Mouse (Mus musculus) gonadal fat pad, adult 2 months (tissue): ENCODE measurements around the gene 1810055G02Rik. TPM values are rescaled to one million over a fixed set of nuclear protein-coding genes. Genes with fewer than 3 reads are reported as not detected.

Source experiments
- DNase-seq: peaks from one replicate; pipeline ENCODE4 v3.0.0-alpha.2; 2012; ENCODE audit warnings: low read depth
- polyA plus RNA-seq: library from polyadenylated mRNA; depleted of rRNA; stranded (reverse); fragments of >200 nt; gene quantifications from 2 replicates; pipeline ENCODE4 v1.2.3, GENCODE M21; 2012; rRNA removed

Gene 1810055G02Rik
- polyA plus RNA-seq, 1 experiment: 69.4 TPM

DNA sequence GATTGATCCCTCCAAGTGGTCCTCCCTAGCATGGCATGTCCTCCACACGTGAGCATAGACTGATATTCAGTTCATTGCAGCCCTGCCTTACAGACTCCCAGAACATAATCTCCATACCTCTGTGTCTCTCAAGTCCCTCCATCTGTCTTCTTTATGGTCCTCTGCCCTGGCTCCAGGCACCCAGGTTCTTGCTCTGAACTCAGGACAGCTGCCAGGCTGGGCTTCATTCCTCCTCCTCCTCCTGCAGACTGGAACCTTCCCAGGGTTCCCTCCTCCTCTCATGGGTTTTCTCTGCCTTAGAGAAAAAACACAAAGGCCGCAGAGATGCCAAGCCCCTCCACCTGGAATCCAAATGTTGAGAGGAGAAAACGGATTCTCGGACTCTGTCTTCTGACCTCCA, 34.6 kb downstream of the 1810055G02Rik start:
- no peak for DNase-seq

DNA sequence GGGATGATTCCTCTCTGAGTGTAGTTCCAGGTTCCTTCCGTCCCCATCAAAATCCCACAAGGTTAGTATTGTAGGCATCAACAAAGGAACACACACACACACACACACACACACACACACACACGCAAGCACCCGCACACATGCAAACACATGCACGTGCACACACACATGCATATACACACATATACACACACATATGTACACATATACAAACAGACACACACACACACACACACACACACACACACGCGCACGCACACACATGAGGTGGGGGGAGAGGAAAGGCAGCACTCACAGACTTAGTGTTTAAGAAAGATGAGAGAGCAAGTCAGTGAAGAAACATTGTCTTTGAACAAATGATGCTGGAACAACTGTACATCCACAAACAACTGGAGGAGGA, 35.3 kb downstream of the 1810055G02Rik start:
- DNase-seq: no peak

DNA sequence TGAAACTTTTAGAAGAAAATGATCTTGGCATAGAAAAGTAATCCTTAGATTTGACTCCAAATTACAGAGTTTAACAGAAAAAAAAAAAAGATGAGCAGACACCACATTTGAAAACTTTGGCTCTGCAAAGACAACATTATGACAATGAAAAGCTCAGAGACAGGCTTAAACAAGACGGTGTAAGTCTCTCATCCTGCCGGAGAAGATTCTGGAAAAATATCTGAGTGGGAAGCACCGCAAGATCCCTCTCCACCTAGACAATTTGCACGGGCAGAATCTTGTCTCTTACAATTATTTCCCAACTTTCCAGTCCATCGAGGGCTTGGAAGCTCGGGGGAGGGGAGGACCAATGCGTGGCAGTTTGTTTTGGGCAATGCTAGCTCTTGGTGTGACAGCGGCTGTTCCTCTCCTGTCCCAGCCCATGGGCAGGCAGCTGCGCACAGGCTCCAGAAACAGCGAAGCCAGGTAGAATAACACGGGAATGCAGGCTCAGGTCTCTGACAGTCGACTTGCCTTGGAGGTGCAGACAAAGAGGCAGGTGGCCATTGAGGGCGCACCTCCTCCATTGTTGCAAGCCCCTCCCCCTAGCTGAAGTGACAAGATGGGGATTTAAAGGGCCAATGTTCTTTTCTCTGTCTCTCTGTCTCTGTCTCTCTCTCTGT, 35.9 kb downstream of the 1810055G02Rik start:
- no peak for DNase-seq

DNA sequence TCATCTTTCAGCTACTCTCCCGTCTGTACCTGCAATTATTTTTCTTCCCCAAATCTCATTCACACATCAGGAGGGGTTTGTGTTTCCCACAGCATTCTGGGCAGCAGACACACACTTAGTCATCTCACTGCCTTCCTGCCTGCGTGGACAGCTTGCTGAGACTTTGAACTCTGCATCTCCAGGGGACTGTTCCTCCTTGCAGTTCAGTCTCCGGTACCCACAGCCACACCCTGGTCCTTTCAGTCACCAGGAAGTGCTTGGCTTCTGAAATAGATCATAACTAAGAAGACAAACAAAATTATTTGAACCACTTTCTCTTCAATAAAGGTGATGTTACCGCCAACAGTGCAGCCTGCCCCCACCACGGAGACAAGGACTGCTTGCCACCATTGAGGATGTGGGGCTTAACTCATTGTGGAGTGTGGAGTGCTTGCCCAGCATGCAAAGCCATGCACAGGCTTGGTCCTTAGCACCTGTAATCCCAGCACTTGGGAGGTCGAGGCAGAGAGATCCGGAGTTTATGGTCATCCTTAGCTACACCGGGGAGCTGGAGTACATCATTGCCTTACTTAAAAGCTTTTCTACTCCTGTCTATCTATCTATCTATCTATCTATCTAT, 44.6 kb downstream of the 1810055G02Rik start:
- DNase-seq: no peak

DNA sequence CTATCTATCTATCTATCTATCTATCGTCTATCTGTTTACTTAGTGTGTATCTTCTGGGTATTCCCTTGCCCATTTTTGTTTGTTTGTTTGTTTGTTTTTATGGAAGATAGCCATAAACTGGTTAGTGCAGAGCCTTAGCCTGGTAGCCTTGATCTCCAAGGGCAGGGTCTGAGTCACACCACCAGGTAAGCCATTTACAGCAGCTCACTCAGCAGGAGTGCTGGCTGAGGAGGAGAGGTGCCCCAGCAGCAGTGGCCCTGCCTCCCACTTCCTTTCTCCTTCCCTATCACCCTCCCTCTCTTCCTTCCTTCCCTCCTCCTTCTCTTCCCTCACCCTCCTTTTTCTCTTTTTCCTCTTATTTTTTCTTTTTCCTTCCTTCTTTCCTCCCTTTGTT, 45.1 kb downstream of the 1810055G02Rik start:
- no peak for DNase-seq

DNA sequence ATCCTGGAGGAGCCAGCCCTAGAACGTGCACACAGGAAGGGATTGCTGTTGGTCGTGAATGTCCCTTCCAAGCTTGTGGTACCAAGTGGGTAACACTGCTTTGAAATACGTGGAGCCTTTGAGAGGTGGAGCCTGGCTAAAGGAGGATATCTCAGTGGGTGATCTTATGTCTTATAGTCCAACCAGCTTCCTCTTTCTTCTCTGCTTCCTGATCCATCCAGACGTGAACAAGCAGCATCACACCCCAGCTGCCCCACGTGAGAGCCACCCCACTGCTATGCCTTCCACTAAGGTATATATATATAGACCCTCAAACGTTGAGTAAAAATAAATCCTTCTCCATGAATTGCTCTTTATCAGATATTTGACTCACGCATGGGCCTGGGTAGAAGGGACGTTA, 45.6 kb downstream of the 1810055G02Rik start:
- no peak for DNase-seq

DNA sequence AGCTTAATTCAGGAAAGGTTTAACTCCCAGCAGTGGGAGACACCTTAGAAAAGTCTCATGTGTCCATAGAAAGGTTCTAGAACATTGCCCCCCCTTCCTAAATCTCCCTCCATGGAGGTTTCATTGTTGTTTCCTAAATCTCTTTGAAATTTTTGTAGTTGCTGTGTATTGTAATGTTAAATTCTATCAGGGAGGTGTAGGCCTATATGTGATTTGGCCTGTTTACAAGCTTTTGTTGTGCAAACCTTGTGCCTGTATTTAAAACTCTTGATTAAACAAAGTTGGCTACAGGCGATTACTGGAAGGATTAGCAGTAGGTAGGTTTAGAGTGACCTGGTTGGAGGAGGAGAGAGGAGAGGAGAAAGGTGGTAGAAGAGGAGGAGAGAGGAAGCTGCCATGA, 49.8 kb downstream of the 1810055G02Rik start:
- DNase-seq: no peak

DNA sequence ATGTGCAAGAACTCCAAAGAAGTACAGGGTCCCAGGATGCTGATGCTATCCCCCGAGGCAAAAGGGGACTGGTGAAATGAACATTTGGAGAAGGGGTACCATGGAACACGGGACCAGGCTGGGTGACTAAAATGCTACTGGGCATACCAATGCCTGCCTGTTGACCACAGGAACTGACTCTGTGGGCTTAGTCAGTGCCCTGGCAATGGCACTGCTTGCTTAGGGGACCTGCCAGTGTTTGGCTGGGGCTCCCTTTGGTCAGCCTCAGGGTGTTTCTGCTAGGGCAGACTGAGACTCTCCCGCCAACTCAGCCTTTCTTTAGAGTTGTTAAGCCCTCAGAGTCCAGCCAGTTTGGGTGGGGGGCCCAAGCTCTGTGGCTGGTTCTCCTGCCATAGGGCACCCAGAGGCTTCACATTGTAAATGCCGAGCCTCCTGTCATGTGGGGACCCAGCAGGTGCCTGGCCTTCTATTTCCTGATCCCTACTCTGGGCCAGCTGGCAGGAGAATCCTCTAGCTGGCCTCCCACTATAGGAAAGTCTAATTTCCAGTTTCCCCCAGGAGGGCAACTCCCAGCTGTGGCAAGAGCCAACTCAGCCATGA, 57.2 kb downstream of the 1810055G02Rik start:
- DNase-seq: no peak

DNA sequence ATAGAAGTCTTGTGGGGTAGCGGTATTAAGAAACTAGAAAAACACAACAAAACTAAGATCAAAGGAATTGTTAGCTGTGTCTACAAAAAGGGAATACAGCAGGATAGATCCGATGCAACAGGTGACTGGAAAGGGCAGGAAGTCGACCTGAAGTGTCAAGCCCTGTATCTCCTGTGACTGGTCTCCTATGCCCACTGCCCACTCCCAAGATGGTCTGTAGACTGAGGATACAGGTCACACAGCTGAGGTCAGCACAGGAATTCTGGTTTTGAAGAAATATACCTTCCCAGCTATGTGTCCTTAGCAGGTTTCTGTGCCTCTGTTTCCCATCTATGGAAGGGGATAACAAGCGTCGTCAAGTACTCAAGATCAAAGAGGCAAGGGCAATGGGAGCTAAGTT, 58.3 kb downstream of the 1810055G02Rik start:
- DNase-seq: no peak

DNA sequence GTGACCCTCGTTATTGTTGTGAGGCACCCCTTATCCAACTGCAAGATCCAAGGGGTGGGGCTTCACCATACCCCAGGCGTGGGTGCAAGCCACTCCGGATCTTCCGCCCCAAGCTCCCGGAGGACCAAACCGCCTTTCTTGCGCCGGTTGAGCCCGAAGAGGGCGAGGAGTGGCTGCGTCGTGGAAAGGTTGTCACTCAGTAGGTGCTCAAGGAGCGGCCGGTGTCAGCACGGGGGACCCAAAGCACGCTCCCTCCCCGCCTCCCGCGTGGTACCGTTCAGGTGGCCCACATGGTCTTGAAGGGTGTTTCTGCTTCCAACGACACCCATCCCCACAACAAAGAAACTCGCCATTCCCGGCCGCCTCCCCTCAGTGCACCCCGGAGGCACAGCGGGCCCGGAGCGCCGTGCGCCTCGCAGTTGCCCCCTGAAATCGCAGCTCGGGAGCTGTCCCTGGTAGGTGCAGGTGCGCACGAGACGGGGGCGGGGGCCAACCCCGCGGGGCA, 59.2 kb downstream of the 1810055G02Rik start, which contains the start of gene Kmt5b:
Gene Kmt5b (plus strand): TSS at position 146 of the 505 bp plus-strand sequence.
- DNase-seq: no peak

Other genes with a start within 250 kb of the 1810055G02Rik start
- 43.7 and 43.8 TPM in 2 replicates for gene Ppp6r3, start 132.5 kb upstream of the 1810055G02Rik start, polyA plus RNA-seq
- 44.1 and 65.8 TPM in 2 replicates for gene Lrp5, start 21.7 kb upstream of the 1810055G02Rik start, polyA plus RNA-seq
- gene Kmt5b, start 59.1 kb downstream of the 1810055G02Rik start, polyA plus RNA-seq: 14.9 and 21.8 TPM in 2 replicates
- gene Chka, start 143.5 kb downstream of the 1810055G02Rik start, polyA plus RNA-seq: 53.3 and 55.9 TPM in 2 replicates
- 61.0 and 75.4 TPM in 2 replicates for gene Tcirg1, start 198.8 kb downstream of the 1810055G02Rik start, polyA plus RNA-seq
- 225 and 260 TPM in 2 replicates for gene Ndufs8, start 204.5 kb downstream of the 1810055G02Rik start, polyA plus RNA-seq
- gene Aldh3b1, start 221.5 kb downstream of the 1810055G02Rik start, polyA plus RNA-seq: 9.2 and 12.7 TPM in 2 replicates
- gene Unc93b1, start 226.9 kb downstream of the 1810055G02Rik start, polyA plus RNA-seq: 93.7 TPM in 2 replicates